Mouse (Mus musculus) C2C12 (cell line): ENCODE data around the gene Ppa1.

Experiments used
- CTCF ChIP-seq: IDR thresholded peaks from one replicate; pipeline ENCODE4 v1.5.1; 2011; ENCODE audit not compliant: control insufficient read depth, insufficient read depth, insufficient read length
- FOSL1 ChIP-seq: IDR thresholded peaks from one replicate; pipeline ENCODE4 v1.8.0; 2011; ENCODE audit warnings: mild to moderate bottlenecking, low read length; ENCODE audit not compliant: poor library complexity, insufficient read depth, severe bottlenecking
- MAX ChIP-seq: IDR thresholded peaks from one replicate; pipeline ENCODE4 v1.6.1; 2011; ENCODE audit warnings: mild to moderate bottlenecking, control low read depth

DNA sequence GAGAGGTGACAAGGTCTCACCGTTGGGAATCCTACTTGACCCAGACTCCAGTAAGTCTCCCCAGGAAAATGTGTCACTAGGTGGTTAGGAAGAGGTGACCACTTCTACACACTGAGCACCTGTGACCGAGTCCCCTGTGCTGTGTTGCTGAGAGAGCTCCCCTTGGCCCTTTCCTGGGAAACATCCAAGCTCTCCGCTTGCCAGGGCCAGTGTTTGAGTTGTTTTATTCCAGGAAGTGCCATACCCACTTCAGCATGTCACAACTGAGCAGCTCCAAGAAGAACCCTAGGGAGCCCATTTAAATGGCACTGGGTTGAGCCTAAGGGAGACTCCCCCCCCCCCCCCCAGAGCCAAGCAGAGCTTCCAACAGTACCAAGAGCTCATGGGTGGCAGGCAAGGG lies 21.8 kb upstream of the Ppa1 start:
- TF ChIP-seq CTCF (no peak), MAX (no peak), FOSL1 (no peak)
